Mouse (Mus musculus) intestine, embryonic 16.5 days (tissue): Measurements from ENCODE around the gene Gnai3. TPM values are rescaled to one million over a fixed set of nuclear protein-coding genes. Genes with fewer than 3 reads are reported as not detected.
A peak's percentile ranks its signal among the peaks of the same experiment; 100 is the strongest.

Source experiments
- ATAC-seq: fragments of 200-750 bp; cut with Nextera tagmentation; 2 replicates; pipeline ENCODE4 v1.8.0; 2017; ENCODE audit warnings: moderate TSS enrichment, moderate library complexity
- H3K27ac ChIP-seq: fragments of 300-500 bp; sonication (generic); 2 replicates; pipeline ENCODE4 v1.5.1; 2014; ENCODE audit warnings: mild to moderate bottlenecking, low read length
- H3K27me3 ChIP-seq: fragments of 300-500 bp; sonication (generic); replicated peaks from 2 replicates; pipeline ENCODE4 v1.6.1; 2014; ENCODE audit warnings: low read length, control low read depth, mixed read lengths; ENCODE audit not compliant: control insufficient read depth, insufficient read depth
- H3K36me3 ChIP-seq: fragments of 300-500 bp; sonication (generic); 2 replicates; pipeline ENCODE4 v1.6.1; 2014; ENCODE audit warnings: low read length, control low read depth; ENCODE audit not compliant: control insufficient read depth, insufficient read depth
- H3K4me1 ChIP-seq: fragments of 300-500 bp; sonication (generic); 2 replicates; pipeline ENCODE4 v1.6.1; 2014; ENCODE audit warnings: low read length, control low read depth, mixed read lengths; ENCODE audit not compliant: control insufficient read depth, insufficient read depth
- H3K4me2 ChIP-seq: fragments of 300-500 bp; sonication (generic); 2 replicates; pipeline ENCODE4 v1.6.1; 2014; ENCODE audit warnings: low read depth, low read length, control low read depth
- H3K4me3 ChIP-seq: fragments of 300-500 bp; sonication (generic); 2 replicates; pipeline ENCODE4 v1.5.1; 2014; ENCODE audit warnings: mild to moderate bottlenecking, low read length
- H3K9ac ChIP-seq: fragments of 300-500 bp; sonication (generic); 2 replicates; pipeline ENCODE4 v1.6.1; 2014; ENCODE audit warnings: low read depth, low read length
- H3K9me3 ChIP-seq: fragments of 300-500 bp; sonication (generic); 2 replicates; pipeline ENCODE4 v1.6.1; 2016; ENCODE audit warnings: low read length, control low read depth; ENCODE audit not compliant: control insufficient read depth
- WGBS: fragments of 180-500 bp; shearing (Covaris S2); extraction: QIAGEN DNeasy Blood & Tissue Kit; methylation state at CpG from one replicate; pipeline ENCODE4 v1.1.7; 2014; 5-methylcytosine and 5-hydroxymethylcytosine counted together
- polyA plus RNA-seq: library from polyadenylated mRNA; unstranded; fragments of >200 nt; fragmentation: Nextera tagmentation; extraction: Ambion mirVana; gene quantifications from 2 replicates; pipeline ENCODE4 v1.2.1, GENCODE M21; 2015

Gene Gnai3
- 168 and 170 TPM in 2 replicates for polyA plus RNA-seq

DNA sequence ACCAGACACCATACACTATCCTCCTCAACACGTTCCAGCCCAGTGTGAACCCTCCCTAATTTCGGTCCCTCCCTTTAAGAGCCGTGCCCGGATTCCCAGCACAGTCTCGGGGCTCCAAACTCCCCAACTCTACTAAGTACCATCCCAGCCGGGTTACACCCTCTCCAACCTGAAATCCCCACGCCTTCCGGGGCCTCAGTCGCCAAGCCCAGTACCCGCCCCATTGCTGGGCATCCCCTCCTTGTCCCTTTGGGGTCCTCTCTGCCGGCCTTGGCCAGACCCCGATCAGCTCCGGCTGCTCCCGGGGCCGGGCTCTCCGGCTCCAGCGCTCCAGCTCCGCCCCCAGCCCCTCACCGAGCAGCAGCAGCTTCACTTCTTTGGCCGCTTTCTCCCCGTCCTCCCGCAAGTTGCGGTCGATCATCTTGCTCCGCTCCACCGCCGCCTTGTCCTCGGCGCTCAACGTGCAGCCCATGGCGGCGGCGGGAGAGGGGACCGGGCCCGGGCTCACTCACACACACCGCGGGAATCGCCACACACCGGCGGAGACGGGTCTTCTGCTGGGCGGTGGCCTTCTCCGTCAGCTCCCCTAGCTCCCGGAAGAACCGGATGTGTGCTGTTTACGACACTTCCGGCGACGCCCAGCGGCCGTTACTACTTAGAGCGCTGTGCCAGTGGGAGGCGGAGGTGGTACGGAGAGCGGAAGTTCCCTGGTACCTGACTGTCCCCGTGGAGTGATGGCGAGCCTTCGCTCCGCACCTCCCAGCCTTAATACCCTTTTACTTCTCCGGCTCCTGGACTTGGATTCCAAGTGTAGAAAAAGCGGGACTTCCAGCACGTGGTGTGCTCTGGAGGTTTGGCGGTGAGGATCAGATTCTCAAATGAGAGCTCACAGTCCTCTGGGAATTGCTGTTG is at the start of gene Gnai3:
Gene Gnai3 (minus strand): TSS at position 613 of the 912 bp plus-strand sequence.
- no peaks in the 10 kb centered on the region for H3K9me3 ChIP-seq
- under 1% methylated on average over 63 of the region's 63 CpGs for WGBS
- H3K4me2 ChIP-seq, result peak within 1 kb of the TSS; percentile 88
- H3K4me1 ChIP-seq, result peaks cover 7% of the 10 kb centered on the region
- peak within 1 kb of the TSS; percentile 99 for H3K9ac ChIP-seq
- H3K27me3 ChIP-seq, result no peaks in the 10 kb centered on the region
- H3K27ac ChIP-seq, result peak within 1 kb of the TSS; percentile 90
- peak within 1 kb of the TSS; percentile 99 for H3K4me3 ChIP-seq
- peak; percentile 96 for ATAC-seq
- no peaks in the 10 kb centered on the region for H3K36me3 ChIP-seq

DNA sequence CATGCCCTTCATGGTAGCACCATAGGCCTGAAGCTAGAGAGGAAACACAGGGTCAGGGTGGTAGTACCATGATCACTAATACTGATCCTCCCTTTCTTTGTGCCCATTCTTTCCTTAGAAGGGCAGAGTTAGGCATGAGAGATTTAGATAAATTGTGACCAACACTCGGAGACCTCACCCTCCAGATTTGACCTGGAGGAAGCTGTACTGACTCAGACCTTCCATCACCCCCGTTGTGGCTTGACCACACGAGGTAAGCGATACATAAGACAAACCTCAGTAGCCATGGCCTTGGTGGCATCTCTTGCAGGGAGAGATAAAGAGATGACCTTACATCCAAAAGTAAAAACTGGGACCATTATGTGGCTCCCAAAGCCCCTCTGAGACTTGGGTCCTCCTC is 49.3 kb upstream of the Gnai3 start:
- H3K9ac ChIP-seq, result no peak overlapping the region
- WGBS, result 92% methylated on average over 4 of the region's 4 CpGs
- ATAC-seq, result no peak
- no peaks in the 10 kb centered on the region for H3K27me3 ChIP-seq
- no peaks in the 10 kb centered on the region for H3K9me3 ChIP-seq
- no peak overlapping the region for H3K27ac ChIP-seq
- no peak overlapping the region for H3K4me3 ChIP-seq
- no peaks in the 10 kb centered on the region for H3K36me3 ChIP-seq
- peaks cover 17% of the 10 kb centered on the region for H3K4me1 ChIP-seq
- H3K4me2 ChIP-seq, result no peak overlapping the region

DNA sequence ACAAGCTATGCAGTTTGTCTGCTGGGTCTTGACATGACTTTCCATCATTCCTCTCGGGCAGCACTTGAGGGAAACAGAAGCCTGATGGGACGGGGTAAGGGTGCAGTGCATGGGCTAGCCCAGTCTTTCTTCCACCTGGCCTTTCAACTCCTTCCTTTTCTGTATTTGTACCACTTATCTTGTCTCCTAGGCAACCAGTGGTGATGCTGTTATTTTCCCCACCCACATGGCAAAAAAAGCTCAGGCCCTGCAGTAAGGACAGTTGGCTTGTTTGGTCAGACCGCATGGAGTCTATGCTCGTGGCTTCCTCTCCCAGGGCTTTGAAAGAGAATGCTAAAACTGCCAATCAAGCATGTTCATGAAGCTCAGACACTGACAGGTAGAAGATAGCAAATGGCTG is 47.7 kb upstream of the Gnai3 start:
- Histone ChIP-seq H3K36me3 (no peaks in the 10 kb centered on the region), H3K9ac (no peak overlapping the region), H3K27ac (no peak overlapping the region), H3K9me3 (no peaks in the 10 kb centered on the region), H3K4me3 (no peak overlapping the region), H3K4me2 (no peak overlapping the region), H3K4me1 (peaks cover 30% of the 10 kb centered on the region), H3K27me3 (no peaks in the 10 kb centered on the region)
- no peak for ATAC-seq
- WGBS, result 46% methylated on average over 4 of the region's 4 CpGs

DNA sequence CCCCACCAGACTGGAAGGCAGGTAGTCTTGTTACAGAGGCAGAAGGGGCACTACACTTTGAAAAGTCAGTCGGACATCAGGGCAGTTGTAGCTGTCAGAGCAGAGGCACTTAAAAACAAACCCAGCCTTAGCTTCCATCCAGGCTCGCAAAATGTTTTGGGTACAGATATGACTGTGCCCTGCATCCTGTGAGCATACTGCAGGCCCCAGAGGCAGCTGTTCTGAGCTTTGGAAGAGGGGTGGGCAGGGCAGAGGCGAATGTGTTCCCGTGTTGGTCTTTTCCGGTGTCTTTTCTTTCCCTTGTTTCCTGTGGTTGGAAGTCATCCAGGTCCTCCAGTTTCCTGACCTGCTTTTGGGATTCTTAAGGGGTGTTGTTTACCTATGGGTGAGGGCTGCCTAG is 44.0 kb upstream of the Gnai3 start:
- Histone ChIP-seq H3K36me3 (no peaks in the 10 kb centered on the region), H3K9ac (peak overlapping the region; percentile 43; the same call in 1 of the 2 replicates), H3K4me2 (peak overlapping the region; percentile 11; the same call in 1 of the 2 replicates), H3K4me3 (no peak overlapping the region), H3K4me1 (peaks cover 27% of the 10 kb centered on the region), H3K9me3 (no peaks in the 10 kb centered on the region), H3K27ac (0 out of 2 replicates have a peak overlapping the region, but pooled peaks have one; percentile 8), H3K27me3 (no peaks in the 10 kb centered on the region)
- 31% methylated on average over 5 of the region's 5 CpGs for WGBS
- ATAC-seq, result no peak

DNA sequence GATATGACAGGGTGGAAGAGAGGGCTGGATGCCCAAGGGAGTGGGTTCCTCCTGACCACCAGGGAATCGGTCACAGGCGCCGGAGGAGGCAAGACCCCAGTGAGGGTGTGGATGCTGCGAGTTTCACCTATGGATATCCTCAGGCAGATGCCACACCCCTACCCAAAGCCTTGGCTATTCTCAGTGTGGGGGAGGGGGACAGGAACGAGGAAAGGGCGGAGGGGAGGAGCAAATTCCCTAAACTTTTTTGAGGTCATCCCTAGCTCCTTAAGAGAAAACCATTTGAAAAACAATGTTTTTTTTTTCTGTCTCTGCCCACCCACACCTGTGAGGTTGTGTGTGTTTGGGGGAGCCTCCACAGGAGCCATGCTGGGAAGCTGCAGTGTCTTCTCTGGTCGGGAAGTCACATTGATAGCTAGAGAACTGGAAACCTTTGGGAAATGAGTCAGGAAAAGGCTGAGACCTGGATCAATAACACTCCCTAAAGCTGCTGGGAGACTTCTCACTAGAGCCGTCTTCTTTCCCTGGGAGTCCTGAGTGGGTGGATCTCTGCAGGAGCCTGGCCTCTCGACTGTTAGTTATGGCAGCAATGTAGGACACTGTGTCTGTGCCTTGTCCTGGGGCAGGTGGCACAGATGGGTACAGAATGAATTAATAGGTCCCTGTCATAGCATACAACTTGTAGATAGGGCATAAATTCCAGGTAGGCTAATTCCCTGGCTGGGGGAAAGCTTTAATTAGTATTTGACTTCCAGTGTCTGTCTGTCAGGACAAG is 43.0 kb upstream of the Gnai3 start:
- H3K9ac ChIP-seq, result no peak overlapping the region
- no peak overlapping the region for H3K4me3 ChIP-seq
- H3K27ac ChIP-seq, result no peak overlapping the region; the same call in 1 of the 2 replicates
- no peak overlapping the region for H3K4me2 ChIP-seq
- 74% methylated on average over 9 of the region's 9 CpGs for WGBS
- H3K27me3 ChIP-seq, result no peaks in the 10 kb centered on the region
- peaks cover 27% of the 10 kb centered on the region for H3K4me1 ChIP-seq
- ATAC-seq, result no peak
- H3K9me3 ChIP-seq, result no peaks in the 10 kb centered on the region
- no peaks in the 10 kb centered on the region for H3K36me3 ChIP-seq

DNA sequence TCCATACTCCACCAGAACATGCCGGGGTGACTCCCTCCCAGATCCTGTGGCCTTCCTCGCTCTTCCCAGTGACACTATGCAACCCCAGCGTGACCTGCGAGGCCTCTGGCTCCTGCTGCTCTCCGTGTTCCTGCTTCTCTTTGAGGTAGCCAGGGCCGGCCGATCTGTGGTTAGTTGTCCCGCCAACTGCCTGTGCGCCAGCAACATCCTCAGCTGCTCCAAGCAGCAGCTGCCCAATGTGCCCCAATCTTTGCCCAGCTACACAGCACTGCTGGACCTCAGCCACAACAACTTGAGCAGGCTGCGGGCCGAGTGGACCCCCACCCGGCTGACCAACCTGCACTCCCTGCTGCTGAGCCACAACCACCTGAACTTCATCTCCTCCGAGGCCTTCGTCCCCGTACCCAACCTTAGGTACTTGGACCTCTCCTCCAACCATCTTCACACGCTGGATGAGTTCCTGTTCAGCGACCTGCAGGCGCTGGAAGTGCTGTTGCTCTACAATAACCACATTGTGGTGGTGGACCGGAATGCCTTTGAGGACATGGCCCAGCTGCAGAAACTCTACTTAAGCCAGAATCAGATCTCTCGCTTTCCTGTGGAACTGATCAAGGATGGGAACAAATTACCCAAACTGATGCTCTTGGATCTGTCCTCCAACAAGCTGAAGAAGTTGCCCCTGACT is 41.3 kb upstream of the Gnai3 start:
- no peaks in the 10 kb centered on the region for H3K9me3 ChIP-seq
- peak overlapping the region; percentile 93; the same call in 1 of the 2 replicates for H3K4me2 ChIP-seq
- no peak overlapping the region for H3K27ac ChIP-seq
- no peak for ATAC-seq
- H3K9ac ChIP-seq, result peak overlapping the region; percentile 77; the same call in 1 of the 2 replicates
- no peaks in the 10 kb centered on the region for H3K27me3 ChIP-seq
- WGBS, result 74% methylated on average over 20 of the region's 20 CpGs
- H3K36me3 ChIP-seq, result no peaks in the 10 kb centered on the region
- peak overlapping the region; percentile 75; the same call in 1 of the 2 replicates for H3K4me3 ChIP-seq
- peaks cover 27% of the 10 kb centered on the region for H3K4me1 ChIP-seq

DNA sequence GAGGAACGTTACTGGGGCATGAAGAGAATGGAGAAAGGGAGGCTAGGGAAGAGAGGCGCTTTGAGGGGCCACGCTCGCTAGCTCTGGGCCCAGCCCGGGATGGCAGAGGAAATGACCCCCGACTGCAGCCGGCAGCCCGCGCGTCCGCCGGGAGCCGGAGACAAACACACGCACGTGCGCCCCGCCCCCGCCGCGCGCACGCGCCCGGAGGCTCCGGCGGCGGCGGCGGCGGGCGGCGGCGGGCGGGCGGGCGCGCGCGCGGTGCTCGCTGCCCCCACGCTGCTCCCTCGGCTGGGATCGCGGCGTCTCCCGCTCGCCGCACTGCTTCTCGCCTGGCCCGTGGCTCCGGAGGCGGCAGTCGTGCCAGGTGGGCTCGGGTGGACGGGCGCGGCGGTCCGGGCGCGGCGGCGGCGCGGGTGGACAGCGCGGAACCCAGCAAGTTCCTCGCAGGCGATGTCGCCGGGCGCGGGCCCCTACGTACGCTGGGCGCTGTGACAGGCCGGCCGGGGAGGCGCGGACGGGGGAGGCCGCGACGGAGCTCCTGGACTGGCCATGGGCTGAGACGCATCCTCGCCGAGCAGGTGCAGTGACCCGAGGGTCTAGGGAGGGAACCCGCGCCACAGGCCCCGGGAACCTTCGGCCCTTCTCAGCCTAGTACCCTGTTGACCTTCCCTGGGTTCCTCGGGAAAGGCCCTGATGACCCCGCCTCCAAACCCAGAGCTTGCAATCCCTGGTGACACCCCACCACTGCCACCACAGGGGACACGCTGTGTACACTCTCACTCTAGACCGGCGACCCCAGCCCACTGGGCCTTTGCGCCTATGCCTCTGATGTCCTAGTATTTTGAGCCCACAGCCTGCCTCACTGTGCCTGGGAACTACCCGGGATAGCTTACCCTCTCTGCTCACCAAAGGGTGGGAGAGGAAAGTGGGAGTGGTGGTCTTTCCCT is 40.4 kb upstream of the Gnai3 start, which contains the start of gene Amigo1:
Gene Amigo1 (plus strand): TSS at position 238 of the 950 bp plus-strand sequence.
- peak; percentile 79 for ATAC-seq
- Histone ChIP-seq H3K27me3 (no peaks in the 10 kb centered on the region), H3K4me2 (peak within 1 kb of the TSS; percentile 93), H3K4me3 (peak within 1 kb of the TSS; percentile 75), H3K4me1 (peaks cover 22% of the 10 kb centered on the region), H3K9ac (peak within 1 kb of the TSS; percentile 77), H3K27ac (no peak within 1 kb of the TSS), H3K9me3 (no peaks in the 10 kb centered on the region), H3K36me3 (no peaks in the 10 kb centered on the region)
- WGBS, result 3% methylated on average over 45 of the region's 100 CpGs

DNA sequence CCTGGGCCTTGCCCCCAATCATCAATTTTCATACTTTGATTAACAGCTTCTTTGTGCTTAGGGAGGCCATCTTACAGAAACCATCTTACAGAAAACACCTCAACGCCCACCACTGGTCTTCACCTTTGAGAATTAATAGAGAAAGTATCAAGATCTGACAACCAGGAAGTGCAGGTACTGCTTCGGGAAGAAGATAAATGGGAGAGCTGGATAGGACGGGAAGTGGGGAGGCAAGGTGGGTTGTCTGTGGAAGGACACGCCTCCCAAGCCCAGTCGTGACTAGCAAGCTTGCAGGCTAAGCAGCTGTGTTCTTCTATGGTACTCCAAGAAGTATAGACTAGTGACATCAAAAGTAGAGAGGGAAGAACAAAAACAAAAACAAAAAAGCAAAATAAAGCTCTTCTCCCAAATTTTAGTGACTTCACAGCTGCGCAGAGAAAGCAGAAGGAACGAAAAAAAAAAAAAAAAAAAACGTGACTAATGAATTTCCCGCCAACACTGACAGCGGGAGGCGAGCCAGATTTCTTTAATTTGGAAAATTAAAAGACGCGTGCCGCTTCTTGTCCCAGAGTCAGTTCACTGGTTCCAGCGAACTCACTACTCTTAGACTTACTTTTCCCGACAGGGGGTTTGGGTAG is 39.6 kb upstream of the Gnai3 start:
- Histone ChIP-seq H3K9ac (peak overlapping the region; percentile 77), H3K9me3 (no peaks in the 10 kb centered on the region), H3K27ac (no peak overlapping the region), H3K4me3 (peak overlapping the region; percentile 75), H3K36me3 (no peaks in the 10 kb centered on the region), H3K4me2 (peak overlapping the region; percentile 93), H3K27me3 (no peaks in the 10 kb centered on the region), H3K4me1 (peaks cover 19% of the 10 kb centered on the region)
- WGBS, result 2% methylated on average over 16 of the region's 16 CpGs
- peak; percentile 64 for ATAC-seq
